Mouse (Mus musculus) megakaryocyte-erythroid progenitor cell, adult 5-6 weeks (primary cell): ENCODE data around the gene Tmem132d. TPM values are rescaled to one million over a fixed set of nuclear protein-coding genes. Genes with fewer than 3 reads are reported as not detected.

ENCODE experiments used
- ATAC-seq: replicated peaks from 2 replicates; pipeline ENCODE4 v1.8.0; 2016; ENCODE audit warnings: mild to moderate bottlenecking, inconsistent platforms; ENCODE audit not compliant: severe bottlenecking, poor library complexity, low FRiP score, low TSS enrichment
- total RNA-seq, 2 experiments: library from RNA; stranded (forward) in 1 of 2; stranded (reverse) in 1 of 2; fragments of 200-1000, 215-1000 nt in 1 of 2; fragments of >200 nt in 1 of 2; fragmentation: Nextera tagmentation in 1 of 2; gene quantifications; 2 replicates each; pipeline ENCODE4 v1.2.3; 2014 to 2017

Tmem132d gene
- total RNA-seq, 2 experiments from 2014 or later = not detected

- ATAC-seq = no peak
Measured at GRCm38 (mm10) chr5:128414056-128414455, 18.8 kb downstream of the Tmem132d start.

- no peak for ATAC-seq
Measured at GRCm38 (mm10) chr5:128412306-128412705, 20.6 kb downstream of the Tmem132d start.

- no peak for ATAC-seq
Measured at GRCm38 (mm10) chr5:128407546-128407945, 25.3 kb downstream of the Tmem132d start.

GRCm38 (mm10) chr5:128405071-128405470 lies 27.8 kb downstream of the Tmem132d start:
- no peak for ATAC-seq

- no peak for ATAC-seq
Measured at GRCm38 (mm10) chr5:128404223-128404622, 28.7 kb downstream of the Tmem132d start.

- ATAC-seq = no peak
Measured at GRCm38 (mm10) chr5:128392372-128392771, 40.5 kb downstream of the Tmem132d start.

GRCm38 (mm10) chr5:128389665-128390064 lies 43.2 kb downstream of the Tmem132d start:
- ATAC-seq = no peak

GRCm38 (mm10) chr5:128388358-128389141 lies 44.3 kb downstream of the Tmem132d start:
- no peak for ATAC-seq

- no peak for ATAC-seq
Measured at GRCm38 (mm10) chr5:128369814-128370213, 63.1 kb downstream of the Tmem132d start.

- ATAC-seq = no peak
Measured at GRCm38 (mm10) chr5:128369111-128369510, 63.8 kb downstream of the Tmem132d start.

GRCm38 (mm10) chr5:128365261-128365985 lies 67.5 kb downstream of the Tmem132d start:
- ATAC-seq = no peak

GRCm38 (mm10) chr5:128360946-128361675 lies 71.8 kb downstream of the Tmem132d start:
- ATAC-seq = no peak

GRCm38 (mm10) chr5:128348835-128349234 lies 84.0 kb downstream of the Tmem132d start:
- no peak for ATAC-seq

- no peak for ATAC-seq
Measured at GRCm38 (mm10) chr5:128336841-128337240, 96.0 kb downstream of the Tmem132d start.

GRCm38 (mm10) chr5:128332766-128333165 lies 100.1 kb downstream of the Tmem132d start:
- ATAC-seq = no peak

GRCm38 (mm10) chr5:128330351-128330750 lies 102.5 kb downstream of the Tmem132d start:
- ATAC-seq = no peak

- ATAC-seq = no peak
Measured at GRCm38 (mm10) chr5:128302387-128302786, 130.5 kb downstream of the Tmem132d start.

- no peak for ATAC-seq
Measured at GRCm38 (mm10) chr5:128291191-128291590, 141.7 kb downstream of the Tmem132d start.

GRCm38 (mm10) chr5:128273255-128273654 lies 159.6 kb downstream of the Tmem132d start:
- ATAC-seq = no peak

- no peak for ATAC-seq
Measured at GRCm38 (mm10) chr5:128267366-128267765, 165.5 kb downstream of the Tmem132d start.
